Mouse (Mus musculus) testis, postnatal 10 days (tissue): ENCODE results near the gene Ppp1r37.

Experiments
- DNase-seq: peaks from one replicate; pipeline ENCODE4 v3.0.0; 2021; ENCODE audit warnings: low spot score

Gene Ppp1r37

DNA sequence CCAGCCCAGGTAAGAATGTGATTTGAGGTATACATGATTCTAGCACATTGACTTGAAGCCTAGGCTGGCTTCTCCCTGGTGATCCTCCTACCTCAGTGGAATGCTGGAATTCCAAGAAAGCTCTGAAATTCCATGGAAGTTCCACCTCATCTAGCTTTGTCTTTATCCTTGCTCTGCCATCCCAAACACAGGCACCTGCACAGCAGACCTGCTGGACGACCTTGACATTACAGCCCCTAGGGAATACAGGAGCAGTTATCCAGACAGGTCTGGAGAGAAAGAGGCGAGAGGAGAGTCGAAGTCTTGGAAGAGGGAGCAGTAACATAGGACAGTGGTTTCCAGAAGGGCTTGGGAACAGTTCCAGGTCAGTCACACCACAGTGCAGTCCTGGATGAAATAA lies 6.8 kb upstream of the Ppp1r37 start:
- DNase-seq: no peak

DNA sequence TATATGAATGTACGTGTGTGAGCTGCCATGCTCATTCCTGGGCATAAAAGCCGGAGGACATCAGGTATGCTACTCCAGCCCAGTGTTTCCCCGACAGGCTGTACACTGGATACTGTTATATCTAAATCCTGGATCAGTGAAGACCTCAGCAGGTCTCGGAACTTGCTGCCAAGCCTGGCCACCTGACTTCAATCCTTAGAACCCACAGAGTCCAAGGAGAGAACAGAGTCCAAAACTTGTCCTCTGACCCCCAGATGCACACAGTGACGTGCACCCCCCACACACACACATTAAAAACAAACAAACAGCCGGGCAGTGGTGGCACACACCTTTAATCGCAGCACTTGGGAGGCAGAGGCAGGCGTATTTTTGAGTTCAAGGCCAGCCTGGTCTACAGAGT lies 4.5 kb upstream of the Ppp1r37 start:
- DNase-seq: no peak

DNA sequence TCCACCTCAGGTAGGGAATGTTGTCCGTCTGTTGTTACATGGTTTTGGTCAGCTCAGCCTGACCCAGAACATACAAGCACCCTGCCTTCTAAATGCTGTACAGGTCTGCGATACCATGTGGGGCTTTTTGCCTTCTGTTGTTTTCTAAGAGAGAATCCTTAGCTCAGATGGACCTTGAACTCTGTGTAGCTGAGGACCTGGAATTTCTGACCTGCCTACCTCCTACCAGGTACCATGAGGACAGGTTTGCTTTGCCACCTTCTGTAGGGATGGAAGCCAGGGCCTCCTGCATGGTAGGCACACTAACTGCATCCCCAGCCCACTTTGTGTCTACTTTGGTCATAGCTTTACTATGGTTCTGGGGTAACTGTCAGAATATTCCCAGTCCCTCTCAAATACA lies 2.9 kb upstream of the Ppp1r37 start:
- DNase-seq: no peak

DNA sequence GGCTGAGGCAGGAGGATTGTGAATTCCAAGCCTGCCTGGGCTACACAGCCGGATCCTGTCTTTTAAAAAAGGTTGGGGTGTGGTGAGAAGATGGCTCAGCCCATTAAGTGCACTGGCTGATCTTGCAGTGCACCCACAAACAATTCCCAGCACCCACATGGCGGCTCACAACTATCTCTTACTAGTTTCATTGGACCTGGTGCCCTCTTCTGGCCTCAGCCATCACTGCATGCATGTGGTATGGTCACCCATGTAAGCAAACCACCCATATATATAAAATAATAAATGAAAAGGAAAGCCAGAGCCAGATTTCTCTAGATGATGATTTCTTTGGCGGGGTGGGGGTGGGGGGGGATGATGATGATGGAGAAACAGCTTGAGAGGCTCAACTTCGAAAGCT lies 1.6 kb upstream of the Ppp1r37 start:
- DNase-seq: no peak

DNA sequence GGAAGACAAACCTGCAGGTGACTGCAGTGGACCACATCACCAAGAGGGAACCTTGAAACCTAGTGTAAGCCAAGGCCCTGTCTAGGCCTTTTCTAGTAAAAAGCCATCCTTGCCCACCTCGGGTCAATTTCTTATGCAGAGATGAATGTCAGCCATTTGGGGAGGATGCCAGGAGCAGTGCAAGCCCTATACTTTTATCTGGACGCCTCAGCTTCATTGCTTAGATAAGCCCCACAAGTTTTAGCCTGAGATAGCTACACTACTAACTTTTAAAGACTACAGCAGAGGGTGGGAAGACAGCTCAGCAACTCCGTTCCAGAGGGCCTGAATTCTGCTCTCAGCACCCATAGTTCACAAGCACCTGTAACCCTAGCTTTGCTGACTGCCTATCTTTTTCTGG lies 1.0 kb upstream of the Ppp1r37 start:
- DNase-seq: no peak

DNA sequence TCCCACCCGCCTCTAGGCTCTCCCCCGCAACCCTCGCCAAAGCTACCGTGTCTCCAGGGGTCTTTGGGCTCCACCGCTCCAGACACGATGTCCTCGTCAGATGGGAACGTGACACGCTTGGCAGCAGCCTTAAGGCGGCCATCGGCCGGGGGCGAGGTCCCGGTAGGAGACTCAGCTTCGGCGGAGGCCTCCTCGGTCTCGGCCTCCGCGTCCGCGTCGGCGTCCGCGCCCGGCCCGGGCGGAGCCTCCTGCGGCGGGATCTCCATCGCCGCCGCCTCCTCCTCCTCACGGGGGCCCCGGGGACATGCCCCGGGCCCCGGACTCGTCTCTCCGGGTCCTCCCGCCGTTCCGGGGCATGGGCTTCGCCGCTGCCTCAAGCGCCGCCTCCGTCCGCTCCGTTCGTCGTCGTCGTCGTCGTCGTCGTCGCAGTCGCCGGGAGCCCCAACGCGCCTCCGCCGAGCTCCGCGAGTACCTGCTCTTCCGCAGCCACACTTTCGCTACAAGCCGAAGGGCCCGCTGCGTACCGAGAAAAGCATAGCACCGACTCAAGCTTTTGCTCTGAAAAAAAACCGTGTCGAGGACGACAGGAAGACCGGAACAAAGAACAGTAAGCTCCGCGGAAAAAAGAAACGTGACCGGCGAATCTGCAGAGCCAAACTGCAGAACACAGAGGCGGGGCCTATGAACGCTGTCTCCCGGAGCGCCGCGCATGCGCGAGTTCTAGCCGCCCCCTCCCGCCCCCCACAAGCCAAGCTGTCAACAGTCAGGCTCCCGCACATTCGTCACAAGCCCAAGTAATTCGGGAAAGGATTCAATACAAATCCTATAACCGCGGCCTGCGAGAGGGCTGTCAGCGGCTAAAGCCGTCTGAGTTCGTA lies 872 bp downstream of the Ppp1r37 start:
- peak; percentile 97 for DNase-seq

DNA sequence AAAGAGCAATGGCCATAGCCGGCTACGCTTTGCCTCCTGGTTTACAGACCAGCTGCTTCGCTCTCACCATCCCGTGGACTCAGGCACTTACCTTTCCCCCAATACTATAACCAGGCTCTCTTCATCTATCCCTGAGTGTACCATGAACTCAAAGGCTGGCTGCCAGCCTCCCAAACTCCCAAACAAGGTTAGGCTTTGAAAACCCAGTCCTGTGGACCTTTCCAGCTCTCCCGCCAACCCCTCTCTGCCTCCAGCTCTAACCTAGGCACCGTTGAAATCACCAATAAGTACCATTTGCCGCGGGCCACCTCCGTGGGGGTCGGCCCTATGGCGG lies 1.5 kb downstream of the Ppp1r37 start:
- no peak for DNase-seq

DNA sequence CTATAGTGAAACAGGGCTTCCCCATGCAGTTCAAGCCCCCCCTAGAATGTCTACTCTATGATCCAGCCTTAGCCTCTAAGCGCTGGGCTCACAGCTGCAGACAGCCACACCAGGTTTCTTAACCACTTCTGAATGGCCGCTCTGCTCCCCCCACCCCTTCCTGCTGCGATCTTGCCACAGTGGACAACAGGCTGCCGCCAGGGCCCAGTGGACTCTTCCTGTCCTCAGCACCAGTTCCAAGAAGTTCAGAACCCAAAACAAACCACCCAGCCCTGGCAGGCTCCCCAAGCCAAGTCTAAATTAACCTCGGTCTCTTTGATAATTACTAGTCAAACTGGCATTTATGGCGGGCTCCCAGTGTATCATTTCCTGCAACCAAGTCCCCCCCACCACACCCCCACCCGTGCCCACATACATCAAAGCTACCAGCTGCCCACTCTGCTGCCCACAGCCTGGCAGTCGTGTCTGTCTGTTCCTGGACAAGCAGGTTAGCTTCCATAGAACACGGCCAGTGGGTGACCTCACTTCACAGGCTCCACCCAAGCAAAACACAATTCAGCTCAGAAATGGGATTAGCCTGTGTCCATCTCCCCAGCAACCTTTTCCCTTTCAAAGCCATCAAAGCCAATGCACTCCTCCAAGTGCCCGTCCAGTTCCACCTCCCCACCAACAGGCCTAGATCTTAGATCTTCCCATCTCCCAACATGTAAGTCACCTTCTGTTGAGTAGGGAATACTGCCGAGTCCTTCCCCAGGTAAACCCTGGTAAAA lies 2.2 kb downstream of the Ppp1r37 start:
- no peak for DNase-seq

DNA sequence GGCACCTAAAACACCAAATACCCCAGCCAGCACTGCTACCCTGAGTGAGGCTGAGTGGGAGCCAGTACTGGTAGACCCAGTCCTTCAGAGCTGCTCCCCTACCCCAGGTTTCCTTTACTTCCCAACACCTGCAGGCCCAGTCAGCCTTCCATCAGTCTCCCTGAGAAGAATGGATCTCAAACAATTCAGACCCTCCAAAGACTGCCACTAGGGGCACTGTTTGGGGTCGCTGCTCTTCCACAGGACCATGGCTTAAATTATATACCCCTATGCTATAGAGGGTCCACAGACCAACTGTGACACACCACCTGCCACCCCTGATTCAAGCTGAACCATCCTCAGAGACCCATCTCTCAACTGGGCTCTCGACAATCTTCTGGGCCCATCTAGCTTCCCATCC lies 3.9 kb downstream of the Ppp1r37 start:
- DNase-seq: peak; percentile 52

DNA sequence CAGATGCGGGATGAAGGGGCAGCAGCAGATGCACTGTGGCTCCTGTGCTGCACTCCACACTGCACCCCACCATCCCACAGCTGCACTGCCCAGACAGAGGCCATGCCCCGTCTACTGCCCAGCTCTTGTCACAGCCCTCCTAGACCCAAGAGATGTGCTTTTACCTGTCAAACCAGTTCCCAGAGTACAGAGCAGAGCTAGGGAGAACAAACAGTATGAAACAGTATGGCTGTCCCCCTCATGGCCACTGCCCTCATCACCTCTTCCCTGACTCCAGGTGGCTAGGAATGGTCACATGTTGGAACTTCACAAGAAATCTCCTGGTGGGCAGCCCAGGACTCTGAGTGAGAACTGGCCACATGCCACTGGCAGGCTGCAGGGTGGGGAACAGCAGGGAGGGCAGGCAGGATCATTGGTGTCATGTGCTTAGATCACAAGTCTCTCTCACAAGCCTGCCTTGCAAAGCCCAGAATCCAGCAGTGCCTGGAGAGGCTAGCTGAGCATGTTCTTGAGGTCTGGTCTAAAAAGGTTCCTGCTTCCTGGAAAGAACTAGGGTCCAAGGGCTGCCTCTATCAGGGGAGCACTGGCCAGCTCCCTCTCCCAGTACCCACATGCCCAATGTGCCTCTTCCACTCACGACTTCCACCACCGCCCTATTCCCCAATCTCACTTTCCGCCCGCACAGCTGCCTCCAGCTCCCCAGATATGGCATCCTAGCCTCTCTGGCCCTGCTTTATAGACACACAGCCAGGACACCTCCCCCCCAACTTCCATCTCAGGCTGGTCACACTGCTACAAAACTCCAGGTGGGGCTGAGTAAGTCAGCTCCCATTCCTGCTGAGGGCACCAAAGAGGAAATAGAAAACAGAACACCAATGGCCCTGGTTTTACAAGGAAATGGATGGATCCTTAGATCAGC lies 4.6 kb downstream of the Ppp1r37 start:
- DNase-seq: no peak

DNA sequence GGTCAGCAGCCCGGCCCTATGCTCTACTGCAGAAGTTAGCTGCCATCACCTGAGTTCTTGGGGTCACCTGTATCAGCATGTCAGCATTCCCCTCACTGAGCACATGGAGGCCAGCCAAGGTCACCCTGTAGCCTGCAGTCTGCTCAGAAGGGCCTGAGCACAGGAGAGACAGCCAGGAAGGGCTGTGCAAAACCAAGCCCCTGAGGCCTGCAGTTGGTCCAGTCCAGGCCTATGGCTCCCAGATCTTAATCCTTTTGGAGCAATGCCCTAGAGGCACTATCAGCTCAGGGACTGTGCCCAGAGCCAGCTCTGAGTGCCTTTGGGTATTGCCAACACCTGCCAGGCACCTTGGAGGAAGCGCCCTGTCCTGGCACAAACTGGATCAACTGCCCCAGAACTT lies 5.8 kb downstream of the Ppp1r37 start:
- no peak for DNase-seq

DNA sequence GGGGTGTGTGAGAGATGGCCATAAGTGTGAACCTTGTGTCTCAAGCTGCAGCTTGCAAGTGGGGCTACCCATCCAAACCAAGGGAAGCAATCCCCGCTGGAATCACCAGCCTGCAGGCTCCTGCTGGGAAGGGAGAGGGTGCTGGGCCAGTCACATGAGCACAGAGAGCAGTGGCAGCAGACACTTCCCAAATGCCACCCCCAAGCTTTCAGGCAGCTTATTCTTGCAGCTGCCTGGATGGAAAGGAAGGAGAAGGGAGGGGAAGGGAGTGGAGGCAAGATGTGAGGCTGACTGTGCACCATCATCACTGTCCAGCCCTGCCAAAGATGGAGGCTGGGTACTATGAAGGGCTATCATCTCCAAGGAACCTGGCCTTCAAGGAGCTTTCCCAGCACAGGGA lies 8.7 kb downstream of the Ppp1r37 start:
- DNase-seq: no peak

DNA sequence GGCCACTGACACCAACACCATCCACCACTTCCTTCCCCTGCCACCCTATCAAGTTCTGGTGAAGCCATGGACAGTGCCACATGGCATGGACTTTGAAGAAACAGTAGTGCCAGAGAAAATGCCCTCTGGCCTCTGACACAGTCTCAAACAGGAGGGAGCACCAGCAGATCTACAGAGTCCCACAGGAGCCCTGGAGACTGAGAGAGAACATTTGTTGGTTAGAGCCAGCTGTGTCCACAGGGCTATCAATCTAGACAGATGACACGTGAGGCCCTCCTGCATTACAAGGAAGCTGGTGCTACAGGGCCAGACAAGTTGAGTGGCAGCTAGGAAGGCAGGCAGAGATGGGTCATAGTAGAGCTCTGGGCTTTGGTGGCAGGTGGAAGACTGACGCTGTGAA lies 10.4 kb downstream of the Ppp1r37 start:
- no peak for DNase-seq

DNA sequence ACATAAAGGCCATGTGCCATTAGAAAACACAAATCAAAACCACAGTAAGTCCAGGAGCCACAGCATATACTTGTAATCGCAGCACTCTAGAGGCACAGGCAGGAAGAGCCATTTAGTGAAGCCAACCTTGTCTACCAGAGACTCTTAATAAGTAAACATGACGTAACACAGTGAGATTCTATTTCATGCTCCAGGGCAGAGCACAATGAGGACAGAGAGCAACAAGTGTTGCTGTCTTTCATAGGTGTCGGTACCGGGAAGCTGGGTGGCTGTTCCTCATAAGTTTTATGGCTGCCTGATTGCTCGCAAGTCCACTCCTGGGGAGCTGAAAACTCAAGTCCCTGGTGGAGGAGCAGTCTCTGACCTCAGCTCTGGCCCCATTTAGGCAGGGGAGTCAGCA lies 11.2 kb downstream of the Ppp1r37 start:
- DNase-seq: no peak

DNA sequence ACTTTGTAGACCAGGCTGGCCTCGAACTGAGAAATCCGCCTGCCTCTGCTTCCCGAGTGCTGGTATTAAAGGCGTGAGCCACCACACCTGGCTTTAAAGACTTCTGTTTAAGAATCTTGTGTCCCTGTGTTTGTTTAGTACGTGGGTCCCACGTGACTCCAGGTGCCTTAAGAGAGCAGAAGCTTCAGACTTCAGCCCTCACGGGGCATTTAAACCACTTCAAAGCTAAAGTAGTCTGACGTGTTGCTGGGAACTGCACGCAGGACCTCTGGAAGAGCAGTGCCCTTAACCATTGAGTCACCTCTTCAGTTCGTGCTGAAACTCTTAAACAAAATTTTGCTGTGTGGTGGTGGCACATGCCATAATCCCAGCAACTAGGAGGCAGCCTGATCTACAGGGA lies 13.5 kb downstream of the Ppp1r37 start:
- DNase-seq: no peak

DNA sequence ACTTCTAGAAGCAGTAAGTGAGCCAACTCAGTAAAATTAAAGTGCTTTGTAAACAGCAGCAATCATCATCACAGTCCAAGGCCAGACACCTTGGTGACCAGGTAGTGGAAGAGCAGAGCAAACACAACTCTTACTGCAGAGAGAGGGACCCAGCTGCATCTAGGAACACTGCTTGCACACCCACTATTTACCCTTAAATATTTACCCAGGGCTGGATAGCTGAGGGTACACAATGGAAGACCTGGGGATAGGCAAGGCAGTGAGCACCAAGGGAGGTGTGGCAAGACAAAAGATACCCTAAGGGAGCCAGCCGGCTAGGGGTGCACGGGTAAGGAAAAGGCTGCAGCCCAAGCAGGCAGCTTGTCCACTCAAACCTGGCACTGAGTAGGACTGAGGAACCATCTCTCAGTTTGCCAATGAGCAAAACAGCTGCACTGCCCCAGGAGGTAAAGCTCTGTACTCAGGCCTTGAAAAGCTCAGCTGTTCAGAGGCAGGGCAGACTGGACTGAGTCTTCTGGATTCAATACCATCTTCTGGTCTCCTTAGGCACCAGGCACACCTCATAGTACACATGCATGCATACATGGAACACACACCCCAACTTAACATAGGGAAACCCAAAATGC lies 15.4 kb downstream of the Ppp1r37 start:
- no peak for DNase-seq

DNA sequence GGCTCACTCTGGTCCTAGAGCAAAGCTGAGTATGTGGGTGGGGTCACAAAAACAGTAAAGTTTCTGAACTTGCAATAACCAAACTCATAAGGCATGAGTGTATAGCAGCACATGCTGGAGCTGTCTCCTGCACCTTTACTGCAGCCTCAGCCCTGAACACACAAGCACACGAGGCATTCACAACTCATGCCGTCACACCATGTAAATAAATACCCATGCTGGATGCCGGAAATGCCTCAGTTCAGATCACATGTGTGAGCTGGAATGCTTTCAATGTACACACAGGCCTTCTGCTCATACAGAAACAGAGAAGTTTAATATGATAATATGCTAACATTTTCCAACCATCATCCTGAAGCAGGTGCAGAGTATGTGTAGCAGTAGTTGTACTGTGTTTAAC lies 16.9 kb downstream of the Ppp1r37 start:
- DNase-seq: no peak

DNA sequence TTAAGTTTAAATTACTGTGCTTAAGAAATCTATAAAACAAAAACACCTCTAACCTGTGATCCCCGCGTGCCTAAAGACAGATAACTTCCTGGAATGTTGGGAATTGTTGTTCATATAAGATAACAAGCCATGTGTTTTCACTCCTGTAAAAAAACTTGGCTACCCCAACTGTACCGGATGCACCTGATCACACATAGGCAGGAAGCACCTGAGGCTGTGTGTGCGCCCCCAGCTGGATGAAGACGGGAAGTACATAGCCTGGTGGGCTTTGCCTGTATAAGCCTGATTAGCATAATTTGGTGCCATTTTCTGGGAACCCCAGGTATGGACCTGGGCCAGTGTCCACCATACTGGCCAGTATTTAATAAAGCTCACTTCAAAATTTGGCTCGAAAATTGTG lies 19.3 kb downstream of the Ppp1r37 start:
- DNase-seq: no peak

DNA sequence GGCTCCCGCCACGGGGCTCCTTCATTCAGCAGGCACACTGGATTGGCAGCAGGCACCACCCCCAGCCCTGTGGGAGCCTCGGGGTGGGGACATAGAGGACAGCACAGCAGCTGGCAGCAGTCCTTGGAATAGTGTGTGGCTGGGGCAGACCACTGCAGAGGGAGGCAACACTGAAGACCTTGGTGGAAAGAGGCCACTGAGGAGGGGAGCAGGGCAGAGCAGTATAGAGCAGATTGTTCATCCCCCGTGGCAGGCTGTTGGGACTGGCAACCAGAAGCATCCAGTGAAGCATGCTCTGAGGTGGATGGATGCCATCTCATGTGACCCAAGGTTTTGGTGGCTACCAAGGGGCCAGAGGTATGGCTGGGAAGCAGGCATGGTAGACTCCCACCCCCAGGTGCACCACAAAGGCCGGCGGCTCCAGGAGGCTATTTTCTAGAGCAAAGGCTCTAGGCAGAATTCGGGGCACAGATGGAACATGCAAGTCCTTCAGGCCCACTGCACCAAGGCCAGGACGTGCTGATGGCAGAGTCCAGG lies 20.7 kb downstream of the Ppp1r37 start:
- no peak for DNase-seq

DNA sequence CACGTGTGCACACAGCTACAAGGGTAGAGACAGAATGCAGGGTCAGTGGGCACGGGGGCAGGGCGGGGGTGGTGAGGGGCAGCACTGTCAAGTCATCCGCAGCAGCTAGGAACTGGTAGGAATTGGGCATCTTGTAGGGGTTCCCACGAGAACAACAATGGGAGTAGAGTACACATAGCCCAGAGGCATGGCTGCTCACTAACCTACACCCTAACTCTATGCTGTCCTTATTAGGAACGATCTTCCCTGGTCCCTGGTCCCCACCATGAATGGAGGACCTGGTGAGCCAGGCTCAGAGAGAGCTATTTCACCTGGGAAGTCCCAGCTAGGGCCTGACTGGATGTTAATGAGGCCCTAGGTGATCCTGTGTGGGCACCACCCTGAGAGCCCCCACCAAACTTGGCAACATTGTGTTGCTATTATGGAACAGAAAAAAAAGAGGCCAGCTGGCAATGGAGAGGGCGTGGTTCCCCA lies 21.2 kb downstream of the Ppp1r37 start:
- DNase-seq: no peak

DNA sequence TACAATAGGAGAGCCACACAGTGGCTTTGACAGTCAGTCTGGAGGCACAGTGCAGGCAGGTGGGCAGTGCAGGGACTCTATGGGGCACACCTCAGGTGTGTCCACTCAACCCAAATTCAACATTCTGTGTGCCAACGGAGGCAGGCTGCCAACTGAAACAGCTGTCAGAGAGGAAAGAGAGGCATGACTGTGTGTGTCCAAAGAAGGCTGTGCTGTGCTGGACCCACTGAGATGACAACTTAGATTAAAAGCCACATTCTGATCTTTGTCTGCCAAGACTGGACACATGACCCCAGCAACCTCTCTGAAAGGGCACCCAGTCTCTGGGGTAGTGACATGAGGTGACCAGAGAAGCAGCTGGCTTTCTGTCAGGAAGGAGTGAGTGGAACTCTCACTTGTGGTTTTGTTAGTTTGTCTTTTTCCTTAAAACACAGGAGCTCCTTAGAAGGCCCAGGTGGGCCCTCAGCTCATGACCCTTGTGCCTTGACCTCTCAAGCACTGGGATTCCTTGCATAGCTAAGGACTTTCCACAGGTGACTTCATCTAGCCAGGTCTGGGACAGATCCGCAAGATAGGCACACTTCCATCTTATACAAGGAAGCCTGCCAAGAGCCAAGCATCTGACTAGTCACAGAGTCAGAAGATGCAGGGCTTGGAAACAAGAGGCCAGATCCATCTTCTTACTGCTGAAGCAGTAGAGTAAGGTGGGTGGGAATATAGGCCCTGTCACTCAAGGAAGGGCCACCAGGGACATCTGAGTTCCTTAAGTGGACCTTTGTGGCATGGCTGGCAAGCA lies 21.9 kb downstream of the Ppp1r37 start:
- no peak for DNase-seq
